Mouse (Mus musculus): ENCODE data around the gene Alg6. TPM values are rescaled to one million over a fixed set of nuclear protein-coding genes. Genes with fewer than 3 reads are reported as not detected.

The Alg6 gene
- polyA plus RNA-seq, 1 experiment from 2014 or later, result 5.0 TPM

DNA sequence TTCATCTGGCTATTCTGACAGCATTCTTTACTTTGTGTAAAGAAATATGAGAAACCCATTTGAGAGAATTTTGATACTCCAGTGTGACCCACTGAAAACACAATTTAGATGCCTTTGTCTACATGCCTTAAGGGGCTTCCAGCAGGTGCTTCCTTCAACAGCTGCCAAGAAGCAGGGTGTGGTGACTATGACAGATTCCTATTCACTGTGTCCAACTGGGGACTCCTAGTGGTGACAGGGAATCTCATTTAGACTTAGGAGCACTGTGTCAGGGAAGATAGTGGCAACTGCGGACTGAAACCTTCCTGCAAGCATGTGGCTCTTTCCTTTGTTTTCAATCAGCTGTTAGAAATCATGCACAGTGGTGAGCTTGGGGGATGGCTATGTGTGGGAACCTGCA, 51.3 kb downstream of the Alg6 start:
- Histone ChIP-seq H3K27ac (no peak overlapping the region), H3K36me3 (ENCODE audit: inconsistent target) (no peaks in the 10 kb centered on the region), H3K4me3 (ENCODE audit: inconsistent target) (no peak overlapping the region), H3K79me2 (ENCODE audit: inconsistent target) (no peaks in the 10 kb centered on the region)
- 100% methylated on average over 1 of the region's 1 CpGs for WGBS (ENCODE audit: missing documents)

DNA sequence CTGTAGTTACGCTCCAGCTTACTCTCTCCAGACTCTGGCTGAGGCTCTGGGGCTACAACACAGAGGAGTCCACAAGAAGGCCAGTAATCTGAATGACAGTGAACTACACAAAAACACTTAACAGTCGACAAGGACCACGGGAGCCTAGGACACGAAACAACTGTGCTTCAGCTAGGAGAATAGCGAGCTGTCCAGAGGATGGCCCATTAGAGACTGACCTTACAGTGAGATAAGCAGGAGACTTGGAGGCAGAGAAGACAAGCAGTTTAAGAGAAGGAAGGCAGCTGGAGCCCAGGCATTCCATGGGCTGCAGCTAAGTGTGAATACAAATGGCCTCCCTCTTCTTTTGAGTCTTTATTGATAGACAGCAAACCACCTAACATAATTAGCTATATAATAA, 55.1 kb downstream of the Alg6 start:
- 93% methylated on average over 5 of the region's 5 CpGs for WGBS (ENCODE audit: missing documents)
- no peaks in the 10 kb centered on the region for H3K79me2 ChIP-seq (ENCODE audit: inconsistent target)
- H3K27ac ChIP-seq, result no peak overlapping the region
- H3K36me3 ChIP-seq (ENCODE audit: inconsistent target), result no peaks in the 10 kb centered on the region
- H3K4me3 ChIP-seq (ENCODE audit: inconsistent target), result no peak overlapping the region

DNA sequence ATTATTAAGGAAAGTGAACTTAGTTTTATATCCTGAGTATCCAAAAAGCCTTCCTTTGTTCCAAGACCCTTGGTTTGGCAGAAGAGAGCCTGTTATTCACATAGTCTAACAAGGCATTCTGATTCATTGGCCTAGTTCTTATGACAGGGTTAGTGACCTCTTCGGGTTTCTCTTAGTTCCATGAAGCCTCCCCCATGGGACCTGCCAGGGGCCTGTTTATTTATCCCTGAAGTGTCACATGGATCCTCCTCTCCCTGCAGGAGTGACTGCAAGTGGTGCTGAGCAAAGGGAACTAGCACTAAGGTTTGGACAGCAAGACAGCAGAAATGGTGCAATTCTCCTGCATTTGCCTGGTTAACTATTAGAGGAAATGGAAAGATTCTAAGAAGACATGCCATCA, 57.6 kb downstream of the Alg6 start:
- Histone ChIP-seq H3K79me2 (ENCODE audit: inconsistent target) (no peaks in the 10 kb centered on the region), H3K4me3 (ENCODE audit: inconsistent target) (no peak overlapping the region), H3K27ac (no peak overlapping the region), H3K36me3 (ENCODE audit: inconsistent target) (no peaks in the 10 kb centered on the region)
- WGBS (ENCODE audit: missing documents), result 100% methylated on average over 1 of the region's 1 CpGs

DNA sequence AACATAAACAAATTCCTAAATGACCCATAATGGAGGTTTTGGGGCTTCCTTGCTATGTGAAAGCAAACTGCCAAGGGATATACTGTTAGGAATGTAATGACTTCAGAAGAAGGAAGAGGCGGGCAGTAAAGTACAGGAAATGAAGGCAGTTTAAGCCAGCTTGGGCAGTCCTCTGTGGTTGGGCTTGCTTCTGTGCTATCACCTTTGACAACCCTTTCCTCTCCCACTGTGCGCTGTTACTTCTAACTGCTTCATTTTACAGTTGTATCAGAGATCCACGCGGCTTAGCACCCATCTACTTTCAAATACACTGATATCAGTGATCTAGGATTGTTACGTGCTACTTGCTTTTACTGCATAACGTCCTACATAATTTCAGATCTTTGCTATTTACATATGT, 76.9 kb downstream of the Alg6 start:
- WGBS (ENCODE audit: missing documents), result 72% methylated on average over 6 of the region's 6 CpGs
- no peak overlapping the region for H3K27ac ChIP-seq
- H3K36me3 ChIP-seq (ENCODE audit: inconsistent target), result no peaks in the 10 kb centered on the region
- no peak overlapping the region for H3K4me3 ChIP-seq (ENCODE audit: inconsistent target)
- H3K79me2 ChIP-seq (ENCODE audit: inconsistent target), result no peaks in the 10 kb centered on the region

Other genes starting within 250 kb of the Alg6 start
- gene Foxd3, start 59.4 kb upstream of the Alg6 start, polyA plus RNA-seq (2018), result not detected in 3 replicates
- 1.9 to 3.9 TPM (median 3.3 TPM) in 3 replicates for gene Efcab7, start 113.5 kb downstream of the Alg6 start, polyA plus RNA-seq (2018)
- gene Pgm1, start 213.8 kb downstream of the Alg6 start, polyA plus RNA-seq (2018), result 26.6 to 33.6 TPM (median 28.3 TPM) in 3 replicates
- 4.8 to 9.1 TPM (median 5.9 TPM) in 3 replicates for gene Itgb3bp, start 214.1 kb downstream of the Alg6 start, polyA plus RNA-seq (2018)